Comparison of ENCODE assay signal across 20 mouse cellular contexts in the genomic region with DNA sequence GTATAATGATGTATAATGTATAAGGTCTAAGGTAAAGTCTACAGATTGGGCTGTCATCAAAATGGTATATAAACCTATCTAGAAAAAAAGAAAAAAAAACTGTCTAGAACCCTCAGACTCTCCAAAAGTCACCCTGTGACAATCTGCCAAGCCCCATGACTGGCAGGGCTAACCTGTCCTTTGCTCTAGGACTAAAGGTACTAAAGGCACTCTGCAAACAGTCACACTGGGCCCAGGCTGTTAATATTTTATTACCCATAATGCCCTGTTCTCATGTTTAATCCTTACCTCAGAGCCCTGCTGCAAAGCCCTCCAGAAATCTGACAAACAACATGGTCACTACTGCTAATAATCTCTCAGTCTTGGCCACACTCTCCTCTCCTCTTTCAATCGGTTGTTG. TPM values are rescaled to one million over a fixed set of nuclear protein-coding genes. Genes with fewer than 3 reads are reported as not detected.
A peak's percentile ranks its signal among the peaks of the same experiment; 100 is the strongest.
DNase-seq lines count a peak whose midpoint lies in the region; ATAC-seq and TF ChIP-seq lines count a peak whose summit lies in the region.
"Had no signal": no experiment of that assay in that cellular context is flagged by ENCODE, and none has a peak within 500 bp of the region (broad histone marks: within the 10 kb centered on the region; RNA-seq: fewer than 3 reads in every experiment).

No protein-coding gene starts in this region.

- H3K9ac ChIP-seq in liver, postnatal 0 days (replicated peaks) = no peak overlapping the region
- H3K9ac ChIP-seq in liver, embryonic 12.5 days = no peak overlapping the region
- H3K9ac ChIP-seq in forebrain, embryonic 11.5 days (ENCODE audit: low read length) = no peak overlapping the region
- H3K9ac ChIP-seq: embryonic facial prominence, embryonic 13.5 days; forebrain, embryonic 13.5 days; forebrain, postnatal 0 days; heart, embryonic 12.5 days had no signal

- TF ChIP-seq POLR2A in kidney, adult 2 months (IDR thresholded peaks at IDR 0.05; ENCODE audit: low read depth, low read length) = no peak

- 0 out of 2 replicates have a peak, but pooled peaks cover 11% of the 10 kb centered on the region for H3K4me1 ChIP-seq in kidney, adult 2 months (ENCODE audit: control insufficient read depth, insufficient read depth, low read length)
- H3K4me1 ChIP-seq in liver, postnatal 0 days (ENCODE audit: insufficient read depth) = peaks cover 10% of the 10 kb centered on the region
- H3K4me1 ChIP-seq in liver, embryonic 12.5 days = no peaks in the 10 kb centered on the region
- H3K4me1 ChIP-seq in forebrain, embryonic 11.5 days (replicated peaks; ENCODE audit: control insufficient read depth, insufficient read depth, low read length) = no peaks in the 10 kb centered on the region
- H3K4me1 ChIP-seq: embryonic facial prominence, embryonic 13.5 days; forebrain, embryonic 13.5 days had no signal

- H3K4me2 ChIP-seq in liver, postnatal 0 days (ENCODE audit: low read depth, low read length) = peak overlapping the region; percentile 59
- no peak overlapping the region for H3K4me2 ChIP-seq in liver, embryonic 12.5 days
- no peak overlapping the region for H3K4me2 ChIP-seq in forebrain, embryonic 11.5 days (ENCODE audit: low read depth, low read length, severe bottlenecking)
- H3K4me2 ChIP-seq: embryonic facial prominence, embryonic 13.5 days; forebrain, embryonic 13.5 days; heart, embryonic 12.5 days had no signal

- TF ChIP-seq CTCF in kidney, adult 2 months (conservative IDR thresholded peaks at IDR 0.05; ENCODE audit: insufficient read depth, insufficient read length, low read depth, low read length) = no peak
- no peak for TF ChIP-seq CTCF in liver, postnatal 0 days (IDR thresholded peaks at IDR 0.05; ENCODE audit: low read depth)

- ATAC-seq in liver, postnatal 0 days = peak; percentile 61
- ATAC-seq in liver, embryonic 12.5 days = no peak
- no peak for ATAC-seq in forebrain, embryonic 11.5 days (replicated peaks; ENCODE audit: low FRiP score)
- ATAC-seq: forebrain, embryonic 13.5 days; forebrain, postnatal 0 days had no signal

- H3K27me3 ChIP-seq in kidney, adult 2 months (replicated peaks; ENCODE audit: control insufficient read depth, insufficient read depth, low read length) = no peaks in the 10 kb centered on the region
- H3K27me3 ChIP-seq in liver, postnatal 0 days (ENCODE audit: insufficient read depth, low read length) = no peaks in the 10 kb centered on the region
- H3K27me3 ChIP-seq in liver, embryonic 12.5 days (replicated peaks) = no peaks in the 10 kb centered on the region
- H3K27me3 ChIP-seq in forebrain, embryonic 11.5 days (ENCODE audit: control insufficient read depth, insufficient read depth, low read length) = no peaks in the 10 kb centered on the region
- H3K27me3 ChIP-seq: embryonic facial prominence, embryonic 13.5 days; forebrain, embryonic 13.5 days; heart, embryonic 12.5 days had no signal

- no peaks in the 10 kb centered on the region for H3K36me3 ChIP-seq in kidney, adult 2 months (ENCODE audit: control insufficient read depth, insufficient read depth, low read length)
- no peaks in the 10 kb centered on the region for H3K36me3 ChIP-seq in liver, postnatal 0 days (replicated peaks; ENCODE audit: insufficient read depth, low read length)
- H3K36me3 ChIP-seq in liver, embryonic 12.5 days = no peaks in the 10 kb centered on the region
- no peaks in the 10 kb centered on the region for H3K36me3 ChIP-seq in forebrain, embryonic 11.5 days (ENCODE audit: control insufficient read depth, insufficient read depth, low read length)
- H3K36me3 ChIP-seq: embryonic facial prominence, embryonic 13.5 days; heart, embryonic 12.5 days; hindbrain, embryonic 10.5 days had no signal

- peak; percentile 92 for DNase-seq in kidney, adult 2 months
- no peak for DNase-seq in kidney, postnatal 4 days
- DNase-seq in liver, postnatal 0 days = peak; percentile 27
- peak; percentile 73 to 87 for DNase-seq in kidney, postnatal 25 days
- DNase-seq in right cerebral cortex, postnatal 10 days (ENCODE audit: low spot score in 2 of 2) = no peak
- DNase-seq in forebrain, embryonic 11.5 days (ENCODE audit: low spot score) = no peak
- DNase-seq: adrenal gland, adult 2 months; adrenal gland, postnatal 25 days; cerebellum, adult 18-20 months; cerebellum, adult 9-11 months; cerebellum, postnatal 36 days; forebrain, postnatal 0 days; gastrocnemius, adult 2 months; gastrocnemius, postnatal 25 days had no signal

- H3K27ac ChIP-seq in kidney, adult 2 months (ENCODE audit: insufficient read depth, low read depth, low read length) = peak overlapping the region; percentile 96
- peak overlapping the region; percentile 91 for H3K27ac ChIP-seq in liver, postnatal 0 days (ENCODE audit: low read depth)
- H3K27ac ChIP-seq in liver, embryonic 12.5 days = no peak overlapping the region
- no peak overlapping the region for H3K27ac ChIP-seq in forebrain, embryonic 11.5 days (ENCODE audit: low read depth, low read length)
- H3K27ac ChIP-seq: embryonic facial prominence, embryonic 13.5 days; forebrain, embryonic 13.5 days; gastrocnemius, adult 2 months; hindbrain, embryonic 10.5 days had no signal

- no peaks in the 10 kb centered on the region for H3K9me3 ChIP-seq in liver, postnatal 0 days (ENCODE audit: low read length)
- H3K9me3 ChIP-seq in liver, embryonic 12.5 days (replicated peaks) = no peaks in the 10 kb centered on the region
- no peaks in the 10 kb centered on the region for H3K9me3 ChIP-seq in forebrain, embryonic 11.5 days (ENCODE audit: control insufficient read depth, low read length)
- H3K9me3 ChIP-seq: embryonic facial prominence, embryonic 13.5 days; forebrain, embryonic 13.5 days; hindbrain, embryonic 10.5 days had no signal

- 50% methylated on average over 1 of the region's 1 CpGs for WGBS in kidney, adult 2 months
- 71% methylated on average over 1 of the region's 1 CpGs for WGBS in liver, postnatal 0 days (ENCODE audit: insufficient replicate concordance)
- 62% methylated on average over 1 of the region's 1 CpGs for WGBS in liver, embryonic 12.5 days (ENCODE audit: insufficient replicate concordance)
- 86% methylated on average over 1 of the region's 1 CpGs for WGBS in forebrain, embryonic 11.5 days

- no peak overlapping the region for H3K4me3 ChIP-seq in kidney, adult 2 months (ENCODE audit: insufficient read depth, low read depth, low read length)
- peak overlapping the region; percentile 22; the same call in 1 of the 2 replicates for H3K4me3 ChIP-seq in liver, postnatal 0 days (ENCODE audit: low read depth, low read length)
- no peak overlapping the region for H3K4me3 ChIP-seq in liver, embryonic 12.5 days
- H3K4me3 ChIP-seq in forebrain, embryonic 11.5 days (ENCODE audit: low read depth, low read length) = no peak overlapping the region
- H3K4me3 ChIP-seq: embryonic facial prominence, embryonic 13.5 days; forebrain, embryonic 13.5 days; gastrocnemius, adult 2 months; heart, embryonic 12.5 days; hindbrain, embryonic 10.5 days had no signal

- 0 out of 2 replicates have a peak, but pooled peaks have one; percentile 21 for TF ChIP-seq EP300 in liver, postnatal 0 days (IDR thresholded peaks at IDR 0.05; ENCODE audit: low read depth)

RNA-seq across cellular contexts. Expression of gene Rdh7, which starts 2.1 kb away (rescaled TPM):
- 0.20 and 0.31 TPM in 2 replicates for polyA plus RNA-seq in kidney, adult 2 months (2012; rRNA removed)
- polyA plus RNA-seq in liver, postnatal 0 days (2015; fragmentation: Nextera tagmentation; extraction: Ambion mirVana) = 345 and 356 TPM in 2 replicates
- polyA plus RNA-seq in liver, embryonic 12.5 days (2016; fragmentation: Nextera tagmentation; extraction: Ambion mirVana) = 0.07 TPM in 1 of 2 replicates, not detected in the other
- not detected in 2 replicates for polyA plus RNA-seq in forebrain, embryonic 11.5 days (2014; fragmentation: Nextera tagmentation; extraction: Ambion mirVana)
- polyA plus RNA-seq: embryonic facial prominence, embryonic 13.5 days; forebrain, embryonic 13.5 days; forebrain, postnatal 0 days; heart, embryonic 12.5 days; heart, embryonic 16.5 days; hindbrain, embryonic 10.5 days had no signal

RNA-seq across cellular contexts. Expression of gene Sdr9c7, which starts 11.8 kb away (rescaled TPM):
- polyA plus RNA-seq in kidney, adult 2 months (2012; rRNA removed) = 0.13 TPM in 1 of 2 replicates, not detected in the other
- polyA plus RNA-seq in liver, postnatal 0 days (2015; fragmentation: Nextera tagmentation; extraction: Ambion mirVana) = 0.05 TPM in 2 replicates
- polyA plus RNA-seq in liver, embryonic 12.5 days (2016; fragmentation: Nextera tagmentation; extraction: Ambion mirVana) = not detected in 2 replicates
- polyA plus RNA-seq in forebrain, embryonic 11.5 days (2014; fragmentation: Nextera tagmentation; extraction: Ambion mirVana) = not detected in 2 replicates
- polyA plus RNA-seq: forebrain, embryonic 13.5 days; forebrain, postnatal 0 days; heart, embryonic 12.5 days; heart, embryonic 16.5 days; hindbrain, embryonic 10.5 days had no signal

RNA-seq across cellular contexts. Expression of gene Rdh16f2, which starts 20.3 kb away (rescaled TPM):
- 391 and 483 TPM in 2 replicates for polyA plus RNA-seq in kidney, adult 2 months (2012; rRNA removed)
- 4.2 and 4.6 TPM in 2 replicates for polyA plus RNA-seq in liver, postnatal 0 days (2015; fragmentation: Nextera tagmentation; extraction: Ambion mirVana)
- not detected in 2 replicates for polyA plus RNA-seq in liver, embryonic 12.5 days (2016; fragmentation: Nextera tagmentation; extraction: Ambion mirVana)
- polyA plus RNA-seq in forebrain, embryonic 11.5 days (2014; fragmentation: Nextera tagmentation; extraction: Ambion mirVana) = not detected in 2 replicates
- polyA plus RNA-seq: adrenal gland, adult 2 months; embryonic facial prominence, embryonic 13.5 days; forebrain, embryonic 13.5 days; forebrain, postnatal 0 days; heart, embryonic 12.5 days; heart, embryonic 16.5 days; hindbrain, embryonic 10.5 days had no signal

RNA-seq across cellular contexts. Expression of gene Rdh19, which starts 36.8 kb away (rescaled TPM):
- polyA plus RNA-seq in kidney, adult 2 months (2012; rRNA removed) = 1.6 and 2.0 TPM in 2 replicates
- not detected in 2 replicates for polyA plus RNA-seq in liver, postnatal 0 days (2015; fragmentation: Nextera tagmentation; extraction: Ambion mirVana)
- not detected in 2 replicates for polyA plus RNA-seq in liver, embryonic 12.5 days (2016; fragmentation: Nextera tagmentation; extraction: Ambion mirVana)
- not detected in 2 replicates for polyA plus RNA-seq in forebrain, embryonic 11.5 days (2014; fragmentation: Nextera tagmentation; extraction: Ambion mirVana)
- polyA plus RNA-seq: adrenal gland, adult 2 months; embryonic facial prominence, embryonic 13.5 days; forebrain, embryonic 13.5 days; forebrain, postnatal 0 days; heart, embryonic 12.5 days; heart, embryonic 16.5 days; hindbrain, embryonic 10.5 days had no signal

Comparison
In these comparisons a context has a peak if more than half of its experiments do, and no peak if none do; other contexts are left out.
1. DNase-seq: peak in kidney, adult 2 months (single experiment), liver, postnatal 0 days (single experiment) and kidney, postnatal 25 days (2 of 2); none in kidney, postnatal 4 days (0 of 2), right cerebral cortex, postnatal 10 days (0 of 2) and forebrain, embryonic 11.5 days (single experiment).
2. H3K27ac ChIP-seq: peak in kidney, adult 2 months (single experiment) and liver, postnatal 0 days (single experiment); none in liver, embryonic 12.5 days (single experiment) and forebrain, embryonic 11.5 days (single experiment).
3. RNA of gene Rdh7, which starts 2.1 kb away (polyA plus RNA-seq): 345 to 356 TPM in liver, postnatal 0 days; 0.20 to 0.31 TPM in kidney, adult 2 months, 0.07 TPM in liver, embryonic 12.5 days and not detected in forebrain, embryonic 11.5 days; every median in the first group is over 100 times any median in the second.
4. RNA of gene Rdh16f2, which starts 20.3 kb away (polyA plus RNA-seq): 391 to 483 TPM in kidney, adult 2 months; 4.2 to 4.6 TPM in liver, postnatal 0 days, not detected in liver, embryonic 12.5 days and not detected in forebrain, embryonic 11.5 days; every median in the first group is over 10 times any median in the second.